ENCODE assay signal across 8 mouse cellular contexts in genomic region chr12:85280105-85280844, GRCm38 (mm10). TPM values are rescaled to one million over a fixed set of nuclear protein-coding genes. Genes with fewer than 3 reads are reported as not detected.
DNase-seq lines count a peak whose midpoint lies in the region; ATAC-seq lines count a peak whose summit lies in the region.

No protein-coding gene starts in this region.

- H3K4me2 ChIP-seq in hindbrain, embryonic 12.5 days (replicated peaks) = peak overlapping the region; percentile 93

- H3K9ac ChIP-seq in hindbrain, embryonic 12.5 days = peak overlapping the region; percentile 85

- peaks cover 6% of the 10 kb centered on the region for H3K4me1 ChIP-seq in hindbrain, embryonic 12.5 days

- peak overlapping the region; percentile 81 for H3K27ac ChIP-seq in hindbrain, embryonic 12.5 days

- peak overlapping the region; percentile 76 for H3K4me3 ChIP-seq in hindbrain, embryonic 12.5 days

- H3K27me3 ChIP-seq in hindbrain, embryonic 12.5 days = no peaks in the 10 kb centered on the region

- 0% methylated on average over 31 of the region's 31 CpGs for WGBS in hindbrain, embryonic 12.5 days

- H3K36me3 ChIP-seq in hindbrain, embryonic 12.5 days = 0 out of 2 replicates have a peak, but pooled peaks cover 4% of the 10 kb centered on the region

- ATAC-seq in hindbrain, embryonic 12.5 days (ENCODE audit: low FRiP score) = peak; percentile 96

- DNase-seq in Muller cell, postnatal 12 days (ENCODE audit: inconsistent ontology term) = peak; percentile 99
- peak; percentile 98 for DNase-seq in cerebellum, adult 9-11 months
- DNase-seq in frontal cortex, postnatal 10 days (ENCODE audit: low spot score in 2 of 2) = peak; percentile 94 to 96
- DNase-seq in layer of hippocampus, postnatal 14 days (ENCODE audit: low spot score in 2 of 2) = peak; percentile 97 to 98
- DNase-seq in lung, postnatal 14 days = peak; percentile 97
- DNase-seq in retina, adult 2 months (ENCODE audit: low read depth, low spot score) = peak; percentile 93
- DNase-seq in thymus, postnatal 36 days = peak; percentile 96 to 98

- no peaks in the 10 kb centered on the region for H3K9me3 ChIP-seq in hindbrain, embryonic 12.5 days (replicated peaks)

RNA-seq across cellular contexts. Expression of gene Acyp1, which starts 8.0 kb away (rescaled TPM):
- polyA plus RNA-seq in hindbrain, embryonic 12.5 days (2016; fragmentation: Nextera tagmentation; extraction: Ambion mirVana) = 62.2 and 67.9 TPM in 2 replicates
- total RNA-seq in layer of hippocampus, postnatal 14 days (2021) = 10 to 100 TPM; 32.8 to 36.8 TPM

RNA-seq across cellular contexts. Expression of gene Zc2hc1c, which starts 8.1 kb away (rescaled TPM):
- 1.3 and 1.4 TPM in 2 replicates for polyA plus RNA-seq in hindbrain, embryonic 12.5 days (2016; fragmentation: Nextera tagmentation; extraction: Ambion mirVana)
- total RNA-seq in layer of hippocampus, postnatal 14 days (2021) = 1 to 10 TPM in 1 of 2 experiments, under 1 TPM in 1; 0.88 to 1.2 TPM

RNA-seq across cellular contexts. Expression of gene Mlh3, which starts 9.9 kb away (rescaled TPM):
- polyA plus RNA-seq in hindbrain, embryonic 12.5 days (2016; fragmentation: Nextera tagmentation; extraction: Ambion mirVana) = 9.1 and 9.8 TPM in 2 replicates
- 10 to 100 TPM; 15.4 to 15.8 TPM for total RNA-seq in layer of hippocampus, postnatal 14 days (2021)

RNA-seq across cellular contexts. Expression of gene Nek9, which starts 58.9 kb away (rescaled TPM):
- 26.7 and 28.2 TPM in 2 replicates for polyA plus RNA-seq in hindbrain, embryonic 12.5 days (2016; fragmentation: Nextera tagmentation; extraction: Ambion mirVana)
- 10 to 100 TPM; 29.4 to 29.6 TPM for total RNA-seq in layer of hippocampus, postnatal 14 days (2021)

Comparison
In these comparisons a context has a peak if more than half of its experiments do, and no peak if none do; other contexts are left out.
1. Peak in every context shown above with its lines: DNase-seq, ATAC-seq, H3K4me3 ChIP-seq and H3K27ac ChIP-seq.